Mouse (Mus musculus): Measurements from ENCODE around the gene Blvra. TPM values are rescaled to one million over a fixed set of nuclear protein-coding genes. Genes with fewer than 3 reads are reported as not detected.
A peak's percentile ranks its signal among the peaks of the same experiment; 100 is the strongest.

The Blvra gene
- polyA plus RNA-seq, 1 experiment: 18.3 TPM

GRCm38 (mm10) chr2:127139094-127139493 lies 68.6 kb downstream of the Blvra start:
- Histone ChIP-seq H3K27ac (ENCODE audit: insufficient read depth, low read length) (no peak overlapping the region), H3K36me3 (ENCODE audit: control insufficient read depth, insufficient read depth, low read length, poor library complexity, severe bottlenecking) (peaks cover 5% of the 10 kb centered on the region; the same call in 1 of the 2 replicates), H3K9ac (ENCODE audit: low read depth, poor library complexity, severe bottlenecking) (no peak overlapping the region), H3K4me3 (ENCODE audit: low read depth, low read length) (no peak overlapping the region), H3K27me3 (ENCODE audit: control insufficient read depth, insufficient read depth, low read length, poor library complexity, severe bottlenecking) (no peaks in the 10 kb centered on the region), H3K9me3 (replicated peaks; ENCODE audit: control insufficient read depth, insufficient read depth, low read length, poor library complexity, severe bottlenecking) (no peaks in the 10 kb centered on the region), H3K4me1 (ENCODE audit: control insufficient read depth, insufficient read depth, low read length) (peaks cover 2% of the 10 kb centered on the region)
- TF ChIP-seq EP300 (IDR thresholded peaks at IDR 0.05; ENCODE audit: insufficient read depth, low read depth, low read length) (no peak), POLR2A (IDR thresholded peaks at IDR 0.05; ENCODE audit: insufficient read depth, low read length) (no peak), CTCF (IDR thresholded peaks at IDR 0.05; ENCODE audit: low read depth, low read length) (no peak)

DNA sequence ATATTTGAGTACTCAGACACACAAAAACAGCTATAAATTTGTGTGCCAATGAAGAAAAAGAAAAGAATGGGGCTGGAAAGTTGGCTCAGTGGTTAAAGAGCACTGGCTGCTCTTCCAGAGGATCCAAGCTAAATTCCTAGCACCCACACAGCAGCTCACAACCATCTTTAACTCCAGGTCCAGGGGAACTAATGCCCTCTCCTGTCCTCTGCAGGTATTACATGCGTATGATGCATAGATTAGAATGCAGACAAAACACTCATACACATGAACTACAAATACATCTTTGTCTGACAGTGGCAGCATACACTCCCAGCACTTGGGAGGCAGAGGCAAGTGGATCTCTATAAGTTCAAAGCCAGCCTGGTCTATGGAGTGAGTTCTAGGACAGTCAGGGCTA lies 69.1 kb downstream of the Blvra start:
- Histone ChIP-seq H3K9ac (ENCODE audit: low read depth, poor library complexity, severe bottlenecking) (no peak overlapping the region), H3K27ac (ENCODE audit: insufficient read depth, low read length) (no peak overlapping the region), H3K9me3 (replicated peaks; ENCODE audit: control insufficient read depth, insufficient read depth, low read length, poor library complexity, severe bottlenecking) (no peaks in the 10 kb centered on the region), H3K36me3 (ENCODE audit: control insufficient read depth, insufficient read depth, low read length, poor library complexity, severe bottlenecking) (peaks cover 5% of the 10 kb centered on the region; the same call in 1 of the 2 replicates), H3K27me3 (ENCODE audit: control insufficient read depth, insufficient read depth, low read length, poor library complexity, severe bottlenecking) (no peaks in the 10 kb centered on the region), H3K4me3 (ENCODE audit: low read depth, low read length) (no peak overlapping the region), H3K4me1 (ENCODE audit: control insufficient read depth, insufficient read depth, low read length) (peaks cover 2% of the 10 kb centered on the region)
- no peak for TF ChIP-seq CTCF (IDR thresholded peaks at IDR 0.05; ENCODE audit: low read depth, low read length)
- TF ChIP-seq EP300 (IDR thresholded peaks at IDR 0.05; ENCODE audit: insufficient read depth, low read depth, low read length): no peak
- no peak for TF ChIP-seq POLR2A (IDR thresholded peaks at IDR 0.05; ENCODE audit: insufficient read depth, low read length)

DNA sequence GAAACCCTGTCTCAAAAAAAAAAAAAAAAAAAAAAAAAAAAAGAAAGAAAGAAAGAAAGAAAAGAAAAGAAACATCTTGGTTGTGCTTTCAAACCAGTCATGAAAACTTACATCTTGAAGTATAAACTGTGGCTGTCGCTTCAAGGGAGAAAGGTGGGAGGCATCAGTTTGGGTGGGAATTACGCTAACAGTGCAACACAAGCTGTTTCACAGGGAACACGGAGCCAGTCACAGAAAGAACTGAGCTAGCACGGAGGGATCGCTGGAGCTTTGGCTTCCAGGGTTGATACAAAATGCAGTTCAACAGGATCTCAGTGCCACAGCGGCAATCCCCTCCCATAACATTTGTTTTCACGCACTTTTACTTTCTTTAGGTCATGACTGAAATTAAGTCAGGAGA lies 69.5 kb downstream of the Blvra start:
- peaks cover 2% of the 10 kb centered on the region for H3K4me1 ChIP-seq (ENCODE audit: control insufficient read depth, insufficient read depth, low read length)
- no peak for TF ChIP-seq CTCF (IDR thresholded peaks at IDR 0.05; ENCODE audit: low read depth, low read length)
- TF ChIP-seq EP300 (IDR thresholded peaks at IDR 0.05; ENCODE audit: insufficient read depth, low read depth, low read length): no peak
- no peak for TF ChIP-seq POLR2A (IDR thresholded peaks at IDR 0.05; ENCODE audit: insufficient read depth, low read length)
- no peak overlapping the region for H3K27ac ChIP-seq (ENCODE audit: insufficient read depth, low read length)
- H3K4me3 ChIP-seq (ENCODE audit: low read depth, low read length): no peak overlapping the region
- H3K9ac ChIP-seq (ENCODE audit: low read depth, poor library complexity, severe bottlenecking): no peak overlapping the region
- H3K9me3 ChIP-seq (replicated peaks; ENCODE audit: control insufficient read depth, insufficient read depth, low read length, poor library complexity, severe bottlenecking): no peaks in the 10 kb centered on the region
- no peaks in the 10 kb centered on the region for H3K27me3 ChIP-seq (ENCODE audit: control insufficient read depth, insufficient read depth, low read length, poor library complexity, severe bottlenecking)
- H3K36me3 ChIP-seq (ENCODE audit: control insufficient read depth, insufficient read depth, low read length, poor library complexity, severe bottlenecking): peaks cover 5% of the 10 kb centered on the region; the same call in 1 of the 2 replicates

GRCm38 (mm10) chr2:127142031-127142430 lies 71.6 kb downstream of the Blvra start:
- no peaks in the 10 kb centered on the region; the same call in 1 of the 2 replicates for H3K27me3 ChIP-seq (ENCODE audit: control insufficient read depth, insufficient read depth, low read length, poor library complexity, severe bottlenecking)
- no peak overlapping the region for H3K27ac ChIP-seq (ENCODE audit: insufficient read depth, low read length)
- no peak for TF ChIP-seq POLR2A (IDR thresholded peaks at IDR 0.05; ENCODE audit: insufficient read depth, low read length)
- TF ChIP-seq CTCF (IDR thresholded peaks at IDR 0.05; ENCODE audit: low read depth, low read length): no peak
- TF ChIP-seq EP300 (IDR thresholded peaks at IDR 0.05; ENCODE audit: insufficient read depth, low read depth, low read length): no peak
- peak overlapping the region; percentile 75; the same call in 1 of the 2 replicates for H3K4me3 ChIP-seq (ENCODE audit: low read depth, low read length)
- H3K9ac ChIP-seq (ENCODE audit: low read depth, poor library complexity, severe bottlenecking): no peak overlapping the region
- no peaks in the 10 kb centered on the region for H3K9me3 ChIP-seq (replicated peaks; ENCODE audit: control insufficient read depth, insufficient read depth, low read length, poor library complexity, severe bottlenecking)
- H3K4me1 ChIP-seq (ENCODE audit: control insufficient read depth, insufficient read depth, low read length): no peaks in the 10 kb centered on the region
- peaks cover 5% of the 10 kb centered on the region; the same call in 1 of the 2 replicates for H3K36me3 ChIP-seq (ENCODE audit: control insufficient read depth, insufficient read depth, low read length, poor library complexity, severe bottlenecking)

DNA sequence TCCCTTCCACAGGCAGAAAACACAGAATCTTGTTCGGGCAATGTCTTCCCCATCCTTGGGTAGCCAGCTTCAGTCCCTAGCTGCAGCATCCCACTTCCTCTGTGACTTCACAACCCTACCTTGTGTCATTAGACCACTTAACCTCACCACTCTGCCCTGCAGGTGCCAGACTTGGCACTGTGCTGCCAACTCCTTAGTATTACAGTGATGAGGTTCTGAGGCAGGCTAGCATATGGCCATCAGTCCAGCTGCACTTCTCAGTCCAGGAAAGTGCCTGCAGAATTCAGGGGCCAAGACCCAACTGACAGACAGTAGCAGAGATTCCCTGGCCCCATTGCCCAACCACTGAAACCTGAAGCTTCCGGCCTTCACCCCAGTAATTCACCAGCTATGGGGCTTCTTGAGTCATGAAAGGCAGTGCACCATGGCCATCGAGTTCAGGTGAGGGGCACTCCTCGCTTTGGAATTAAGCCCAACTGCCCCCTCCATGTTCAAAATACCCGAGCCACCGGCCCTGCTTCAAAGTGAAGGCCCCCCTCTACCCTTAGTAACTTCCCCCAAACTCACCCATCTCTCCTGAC lies 72.2 kb downstream of the Blvra start:
- H3K4me1 ChIP-seq (ENCODE audit: control insufficient read depth, insufficient read depth, low read length): no peaks in the 10 kb centered on the region
- H3K9ac ChIP-seq (ENCODE audit: low read depth, poor library complexity, severe bottlenecking): peak overlapping the region; percentile 54
- H3K9me3 ChIP-seq (replicated peaks; ENCODE audit: control insufficient read depth, insufficient read depth, low read length, poor library complexity, severe bottlenecking): no peaks in the 10 kb centered on the region
- H3K27ac ChIP-seq (ENCODE audit: insufficient read depth, low read length): no peak overlapping the region
- H3K36me3 ChIP-seq (ENCODE audit: control insufficient read depth, insufficient read depth, low read length, poor library complexity, severe bottlenecking): peaks cover 5% of the 10 kb centered on the region; the same call in 1 of the 2 replicates
- peak overlapping the region; percentile 75 for H3K4me3 ChIP-seq (ENCODE audit: low read depth, low read length)
- H3K27me3 ChIP-seq (ENCODE audit: control insufficient read depth, insufficient read depth, low read length, poor library complexity, severe bottlenecking): no peaks in the 10 kb centered on the region; the same call in 1 of the 2 replicates
- no peak for TF ChIP-seq CTCF (IDR thresholded peaks at IDR 0.05; ENCODE audit: low read depth, low read length)
- TF ChIP-seq EP300 (IDR thresholded peaks at IDR 0.05; ENCODE audit: insufficient read depth, low read depth, low read length): no peak
- no peak for TF ChIP-seq POLR2A (IDR thresholded peaks at IDR 0.05; ENCODE audit: insufficient read depth, low read length)
